Mouse (Mus musculus) left cerebral cortex, postnatal 14 days (tissue): ENCODE data around the gene Ccdc88a. TPM values are rescaled to one million over a fixed set of nuclear protein-coding genes. Genes with fewer than 3 reads are reported as not detected.
"Not testable (repeated sequence)": the region's sequence is repeated elsewhere in the genome, so short reads cannot be mapped to it uniquely, and the experiment has no call there.

Experiments used
- DNase-seq, 2 experiments: peaks; one replicate each; pipeline ENCODE4 v3.0.0; 2021 to 2022; ENCODE audit warnings: low spot score in 2 of 2, mixed read lengths in 1 of 2
- intact Hi-C: fragments of 180-260 bp; cut with DNase I; formaldehyde crosslinking; loops from one replicate; pipeline ENCODE4 v1.15.1; 2025
- total RNA-seq, 2 experiments: library from RNA; stranded (reverse); gene quantifications; 2 replicates each; pipeline ENCODE4 v1.2.3; 2021

Gene Ccdc88a
- total RNA-seq, 2 experiments from 2014 or later, result 73.9 to 82.0 TPM

DNA sequence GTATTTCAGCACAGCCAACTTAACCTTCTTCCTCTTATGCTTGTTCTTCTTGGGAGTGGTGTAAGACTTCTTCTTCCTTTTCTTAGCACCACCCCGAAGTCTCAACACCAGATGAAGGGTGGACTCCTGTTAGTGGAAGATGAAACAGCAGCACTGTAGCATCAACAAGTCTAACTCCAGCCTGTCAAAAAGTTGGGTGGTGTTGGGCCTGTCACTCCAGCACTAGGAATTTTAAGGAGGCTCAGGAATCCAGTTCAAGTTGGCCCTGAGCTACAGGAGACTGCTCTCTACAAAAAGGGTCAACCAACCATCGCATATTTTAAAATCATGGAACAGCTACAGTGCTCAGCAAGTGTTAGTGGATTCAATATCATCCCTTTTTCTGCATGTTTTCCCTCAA is 172.8 kb downstream of the Ccdc88a start:
- intact Hi-C loops, result loop anchor here (5.0 kb wide), 3 partner anchors 166 to 481 kb away; partner anchors contain the start of gene Eml6
- not testable (repeated sequence) for DNase-seq

DNA sequence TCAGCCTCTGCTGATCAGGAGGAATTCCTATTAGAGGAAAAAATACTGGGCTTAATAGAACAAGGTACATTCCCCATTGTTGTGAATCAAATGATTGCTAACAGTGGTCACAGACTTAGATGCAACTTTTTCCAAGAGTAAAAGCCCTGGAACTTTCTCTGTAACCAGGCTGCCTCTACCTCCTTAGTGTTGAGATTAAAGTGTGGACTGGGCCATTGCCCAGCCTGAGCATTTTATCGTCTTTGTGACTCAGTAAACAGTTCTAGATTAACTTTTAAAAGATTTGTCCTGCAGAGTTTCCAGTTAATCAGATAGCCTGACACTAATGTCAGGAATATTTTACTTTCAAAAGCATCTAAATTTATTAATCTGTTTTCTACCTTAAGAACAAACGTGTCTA is 173.3 kb downstream of the Ccdc88a start:
- DNase-seq, result no peak
- intact Hi-C loops, result loop anchor here (5.0 kb wide), 3 partner anchors 166 to 481 kb away; partner anchors contain the start of gene Eml6

DNA sequence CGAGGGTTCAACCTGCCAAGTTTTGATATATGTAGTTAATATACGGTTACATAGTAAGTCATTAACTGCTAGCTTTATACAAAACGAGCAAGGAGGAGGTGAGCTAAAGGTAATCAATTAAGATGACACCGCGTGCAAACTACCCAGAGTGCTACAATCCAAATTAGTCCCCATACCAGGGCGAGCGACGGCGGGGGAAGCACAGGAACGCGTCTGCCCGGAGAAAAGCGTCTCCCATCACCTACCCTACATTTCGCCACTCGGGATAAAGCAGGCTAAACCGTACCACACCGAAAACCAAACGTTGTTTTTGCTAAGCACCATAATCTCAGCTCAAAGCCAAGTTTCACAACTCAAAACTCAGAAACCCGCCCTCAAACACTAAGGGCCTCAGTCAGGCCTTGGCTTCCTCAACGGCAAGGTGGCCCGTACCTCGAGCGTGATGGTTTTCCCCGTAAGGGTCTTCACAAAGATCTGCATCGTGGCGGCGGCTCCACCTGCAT is 173.8 kb downstream of the Ccdc88a start:
- DNase-seq, result no peak

DNA sequence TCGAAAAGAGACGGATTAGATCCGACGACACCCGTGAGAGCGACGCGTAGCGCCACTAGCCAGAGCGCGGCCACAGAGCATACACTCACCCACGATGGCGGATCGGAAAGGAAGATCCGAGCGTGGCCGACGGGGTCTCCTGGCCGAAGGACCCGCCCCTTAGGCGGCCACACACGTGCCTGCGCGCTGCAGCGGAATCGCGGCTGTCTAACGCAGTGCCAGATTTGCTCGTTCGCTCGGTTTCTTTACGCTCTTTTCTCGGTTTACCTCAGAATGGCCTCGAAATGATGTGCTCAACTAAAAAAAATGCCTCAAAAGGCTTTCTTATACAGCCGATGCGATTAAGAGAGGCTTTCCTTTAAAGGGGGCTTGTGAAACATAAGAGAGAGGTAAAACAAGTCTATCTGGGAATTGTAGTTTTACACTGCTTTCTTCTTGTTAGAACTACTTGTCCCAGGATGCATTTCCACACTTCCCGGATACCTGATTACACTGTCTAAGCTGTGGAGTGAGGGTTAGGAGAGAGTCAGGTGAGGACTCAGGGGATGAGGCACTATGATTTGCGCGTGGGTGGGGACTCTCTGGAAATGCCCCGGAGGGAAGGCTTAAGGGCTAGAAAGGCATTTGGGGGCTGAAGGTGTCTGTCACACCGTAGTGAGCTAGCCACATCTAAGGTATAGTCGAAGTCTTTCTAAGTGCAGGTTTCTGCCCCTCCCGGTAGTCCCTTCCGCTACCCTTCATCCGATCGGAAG is 174.5 kb downstream of the Ccdc88a start, which contains the start of the genes Clhc1 and Rps27a:
Gene Clhc1, plus strand, starts transcription at position 199 of the 752 bp plus-strand sequence.
Gene Rps27a, minus strand, starts transcription at position 358 of the 752 bp plus-strand sequence.
- peak; percentile 93 for DNase-seq
- intact Hi-C loops, result loop anchor here (2.0 to 5.0 kb wide), 4 partner anchors 145 to 479 kb away; partner anchors contain the start of genes Eml6 and Rtn4

More for the DNA sequence above, 173.8 kb downstream of the Ccdc88a start:
- intact Hi-C loops, result loop anchor here (5.0 kb wide), 3 partner anchors 165 to 480 kb away; partner anchors contain the start of gene Eml6

DNA sequence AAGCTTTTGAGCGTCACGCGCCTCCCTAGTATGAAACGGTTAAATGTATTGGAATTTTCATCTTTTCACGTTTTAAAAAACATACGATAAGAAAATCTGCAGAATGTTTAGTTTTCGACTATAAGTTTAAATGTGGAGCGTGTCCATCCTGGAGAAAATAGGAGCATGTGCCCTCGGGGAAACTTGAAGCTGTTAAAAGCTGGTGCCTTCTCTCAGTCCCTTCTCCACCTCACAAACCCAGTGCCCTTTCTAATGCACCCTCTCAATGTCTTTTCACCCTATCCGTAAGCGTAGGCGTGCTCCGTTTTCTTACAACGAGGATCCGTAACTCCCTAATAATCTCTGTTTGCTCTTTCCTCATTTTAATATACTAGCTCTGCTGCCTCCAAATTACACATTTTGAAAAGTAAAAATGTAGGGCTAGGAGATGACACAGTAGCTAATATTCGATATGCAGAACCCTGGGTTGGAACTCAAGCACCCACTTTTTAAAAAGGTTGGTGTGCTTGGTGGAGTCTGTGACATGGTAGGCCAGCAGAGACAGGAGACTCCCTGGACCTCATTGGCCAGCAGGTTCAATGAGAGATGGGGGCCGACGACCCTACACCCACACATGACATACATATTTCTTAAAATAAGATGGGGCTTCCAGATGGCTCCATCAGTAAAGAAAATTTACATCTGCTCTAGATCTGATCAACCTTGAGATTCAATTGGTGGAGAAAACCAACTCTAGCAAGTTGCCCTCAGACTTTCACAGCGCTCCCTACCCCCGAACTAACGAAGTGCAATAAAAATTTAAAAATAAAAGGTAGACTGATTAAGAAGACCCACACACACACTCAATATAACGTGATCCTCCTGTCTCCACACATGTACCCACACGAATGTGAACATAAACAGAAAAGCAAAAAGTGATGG is 175.3 kb downstream of the Ccdc88a start:
- DNase-seq, result no peak
- intact Hi-C loops, result loop anchor here (2.0 to 5.0 kb wide), 4 partner anchors 144 to 479 kb away; partner anchors contain the start of genes Eml6 and Rtn4

DNA sequence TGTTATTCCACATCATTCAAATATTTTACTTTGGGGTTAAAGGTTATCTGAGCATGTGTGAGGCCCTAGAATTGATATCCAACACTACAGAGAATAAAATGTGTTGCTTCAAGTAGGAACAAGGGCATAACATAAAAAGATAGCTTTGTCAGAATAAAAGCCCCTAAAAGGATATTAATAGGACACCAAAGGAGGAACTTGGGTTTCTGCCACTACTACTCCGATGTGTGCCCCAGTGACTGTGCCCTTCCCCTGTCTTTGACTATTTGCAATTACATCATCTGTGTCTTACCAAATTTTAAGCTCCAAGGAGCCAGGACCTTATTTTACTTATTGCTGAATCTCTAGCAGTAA is 175.9 kb downstream of the Ccdc88a start:
- DNase-seq, result no peak
- intact Hi-C loops, result loop anchor here (2.0 to 5.0 kb wide), 4 partner anchors 143 to 478 kb away; partner anchors contain the start of genes Eml6 and Rtn4

Other genes starting within 250 kb of the Ccdc88a start
- 10 to 100 TPM; 19.4 to 22.6 TPM for gene Pnpt1, start 242.9 kb upstream of the Ccdc88a start, total RNA-seq
- 10 to 100 TPM; 49.6 to 59.3 TPM for gene Ppp4r3b, start 200.8 kb upstream of the Ccdc88a start, total RNA-seq
- gene Cfap36, start 126.2 kb upstream of the Ccdc88a start, total RNA-seq, result 100 to 1,000 TPM; 125 to 133 TPM
- gene Prorsd1, start 141.4 kb downstream of the Ccdc88a start, total RNA-seq, result 1 to 10 TPM; 2.6 to 4.0 TPM
- gene Mtif2, start 152.8 kb downstream of the Ccdc88a start, total RNA-seq, result 10 to 100 TPM; 33.0 to 41.8 TPM
- gene Clhc1, start 174.3 kb downstream of the Ccdc88a start, total RNA-seq, result under 1 TPM; 0.15 to 0.48 TPM
- 100 to 1,000 TPM; 405 to 423 TPM for gene Rps27a, start 174.5 kb downstream of the Ccdc88a start, total RNA-seq